Mouse (Mus musculus) liver, adult (tissue): Measurements from ENCODE around the gene Tbc1d4.

ENCODE experiments used
- GATA4 ChIP-seq: IDR thresholded peaks from 2 replicates; pipeline ENCODE4 v1.6.1; 2014; ENCODE audit warnings: mild to moderate bottlenecking, low read length; ENCODE audit not compliant: insufficient replicate concordance

Gene Tbc1d4

GRCm38 (mm10) chr14:101437925-101438324, 171.1 kb downstream of the Tbc1d4 start:
- TF ChIP-seq GATA4: no peak

DNA sequence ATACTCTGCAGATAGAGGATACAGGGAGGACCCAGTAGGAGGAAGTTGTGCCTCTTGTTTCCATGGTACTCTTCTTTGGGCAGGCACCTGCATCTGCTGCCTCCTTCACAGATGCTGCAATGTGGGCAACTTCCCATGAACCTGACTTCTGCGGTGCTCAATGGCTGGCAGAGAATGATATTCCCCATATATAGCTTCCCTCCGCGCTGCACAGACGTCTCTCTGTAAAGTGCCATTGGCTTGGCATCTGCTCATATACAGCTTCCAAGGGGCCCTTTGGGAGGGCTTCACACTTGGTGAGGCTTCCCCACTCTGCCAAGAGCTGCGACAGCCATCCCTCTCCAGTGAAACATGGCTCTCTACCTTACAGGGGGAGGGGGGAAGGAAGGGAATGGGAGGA, 178.5 kb downstream of the Tbc1d4 start:
- no peak for TF ChIP-seq GATA4

- no peak for TF ChIP-seq GATA4
Observed at GRCm38 (mm10) chr14:101428805-101429516, 180.0 kb downstream of the Tbc1d4 start.

DNA sequence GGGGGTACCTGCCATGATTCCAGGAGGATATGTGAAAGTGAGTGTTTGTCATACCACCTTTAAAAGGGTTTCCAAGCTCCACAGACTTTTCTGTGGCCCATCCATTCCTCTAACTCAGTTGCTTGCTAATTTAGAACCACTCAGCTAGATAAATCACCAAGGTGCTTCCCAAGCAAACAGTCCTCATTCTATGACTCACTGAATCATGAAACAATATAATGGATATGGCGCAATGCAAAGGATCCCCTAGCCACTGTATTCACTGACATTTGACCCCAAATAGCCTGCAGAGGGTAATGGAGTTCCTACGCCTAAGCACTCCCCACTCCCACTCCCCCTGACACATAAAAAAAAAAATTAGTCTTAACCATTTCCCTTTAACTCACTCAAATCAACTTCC, 191.3 kb downstream of the Tbc1d4 start:
- TF ChIP-seq GATA4: no peak
